Mouse (Mus musculus): ENCODE results near the gene Plekha7. TPM values are rescaled to one million over a fixed set of nuclear protein-coding genes. Genes with fewer than 3 reads are reported as not detected.

The Plekha7 gene
- polyA plus RNA-seq, 1 experiment: 18.4 TPM

DNA sequence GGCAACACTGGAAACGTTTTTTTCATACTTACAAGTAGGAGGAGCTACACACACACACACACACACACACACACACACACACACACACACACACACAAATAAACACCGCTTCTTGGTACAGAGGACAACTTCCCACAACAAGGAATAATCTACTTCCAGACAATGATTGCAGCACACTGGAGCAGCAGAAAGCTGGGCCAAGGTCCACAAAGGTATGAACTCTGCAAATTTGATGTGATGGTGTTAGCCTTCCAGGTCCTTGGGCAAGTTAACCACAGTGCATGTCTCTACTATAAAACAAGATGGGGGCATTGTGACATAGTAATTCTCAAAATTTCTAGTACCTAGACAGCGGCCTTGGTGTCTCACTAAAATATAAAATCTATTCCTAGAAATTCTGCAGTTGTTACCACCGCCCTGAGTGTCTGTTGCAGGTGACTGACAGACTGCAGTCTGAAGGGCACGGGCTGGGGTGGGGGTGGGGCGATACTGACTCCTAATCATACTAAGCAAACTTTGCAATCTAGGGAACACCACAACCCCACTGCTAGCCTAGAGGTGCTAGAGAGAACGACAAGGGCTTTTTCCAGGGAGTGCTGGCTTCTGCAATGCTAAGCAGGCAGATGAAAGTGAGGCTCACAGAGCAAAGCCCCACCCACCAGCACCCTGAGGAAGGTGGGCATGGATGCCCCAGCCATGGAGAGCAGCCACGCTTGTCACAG is 85.7 kb downstream of the Plekha7 start:
- DNase-seq (ENCODE audit: low spot score): no peak

DNA sequence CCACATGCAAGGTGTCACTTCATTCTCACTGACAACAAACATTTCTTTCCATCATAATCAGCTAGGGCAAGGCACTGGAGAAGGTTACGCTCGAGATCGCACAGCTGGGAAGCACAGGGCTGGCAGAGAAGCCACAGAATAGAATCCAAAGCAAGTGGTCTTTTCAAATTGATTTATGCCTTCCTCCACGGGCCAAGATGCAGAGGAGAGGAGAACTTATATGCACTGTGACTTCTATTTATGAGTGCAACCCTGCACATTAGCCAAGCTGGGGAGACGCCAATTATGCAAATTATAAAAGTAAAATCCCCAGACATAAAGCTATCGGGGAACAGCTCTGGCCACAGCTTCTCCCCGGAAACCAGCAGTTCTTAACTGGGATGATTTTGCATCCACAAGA is 86.3 kb downstream of the Plekha7 start:
- DNase-seq (ENCODE audit: low spot score): no peak

DNA sequence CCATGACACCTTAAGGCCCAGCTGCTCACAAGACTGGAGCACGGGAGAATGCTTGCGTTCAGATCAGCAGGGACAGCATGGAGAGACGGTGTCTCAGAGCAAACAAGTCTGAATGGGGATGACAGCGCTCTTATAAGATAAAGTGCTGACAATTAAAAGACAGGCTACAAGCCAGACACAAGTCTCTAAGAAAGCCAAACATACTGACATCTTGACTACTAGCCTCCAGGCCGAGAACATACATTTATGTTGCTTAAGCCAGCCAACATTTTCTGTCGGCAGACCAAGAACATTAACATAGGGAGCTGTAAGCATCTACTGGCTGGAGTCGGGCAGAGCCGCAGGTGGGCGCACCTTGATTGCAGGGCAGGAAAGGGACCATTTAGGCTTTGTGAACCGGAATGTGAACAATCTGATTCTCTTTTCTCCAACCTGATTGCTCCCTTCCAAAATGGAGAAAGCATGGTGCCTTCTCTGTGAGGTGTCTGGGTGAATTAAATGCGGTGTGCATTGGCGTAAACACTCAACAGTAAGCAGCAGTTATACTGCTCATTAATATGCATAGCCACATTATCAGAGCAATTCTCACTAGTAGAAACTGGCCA is 88.0 kb downstream of the Plekha7 start:
- no peak for DNase-seq (ENCODE audit: low spot score)

- DNase-seq (ENCODE audit: low spot score): no peak
These were observed 90.4 kb downstream of the Plekha7 start for GRCm38 (mm10) chr7:116217747-116218146.

DNA sequence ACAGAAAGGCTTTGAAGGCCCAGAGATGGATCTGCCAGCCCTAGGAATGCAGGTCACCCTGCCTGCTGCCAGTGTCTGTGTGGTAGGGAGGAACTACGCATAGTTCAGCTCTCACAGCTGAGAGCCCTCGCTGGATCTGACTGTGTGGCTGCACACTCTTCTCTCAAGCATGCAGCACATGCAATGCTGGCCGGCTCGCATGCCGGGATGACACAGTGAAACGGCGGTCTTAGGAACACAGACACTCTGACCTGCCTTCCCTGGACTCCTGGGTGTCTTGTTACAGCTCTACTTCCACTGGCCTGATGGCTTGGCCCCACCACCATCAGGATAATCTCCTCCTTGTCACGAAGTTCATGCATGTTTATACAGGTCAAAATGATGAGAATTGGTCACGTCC is 96.3 kb downstream of the Plekha7 start:
- DNase-seq (ENCODE audit: low spot score): no peak

DNA sequence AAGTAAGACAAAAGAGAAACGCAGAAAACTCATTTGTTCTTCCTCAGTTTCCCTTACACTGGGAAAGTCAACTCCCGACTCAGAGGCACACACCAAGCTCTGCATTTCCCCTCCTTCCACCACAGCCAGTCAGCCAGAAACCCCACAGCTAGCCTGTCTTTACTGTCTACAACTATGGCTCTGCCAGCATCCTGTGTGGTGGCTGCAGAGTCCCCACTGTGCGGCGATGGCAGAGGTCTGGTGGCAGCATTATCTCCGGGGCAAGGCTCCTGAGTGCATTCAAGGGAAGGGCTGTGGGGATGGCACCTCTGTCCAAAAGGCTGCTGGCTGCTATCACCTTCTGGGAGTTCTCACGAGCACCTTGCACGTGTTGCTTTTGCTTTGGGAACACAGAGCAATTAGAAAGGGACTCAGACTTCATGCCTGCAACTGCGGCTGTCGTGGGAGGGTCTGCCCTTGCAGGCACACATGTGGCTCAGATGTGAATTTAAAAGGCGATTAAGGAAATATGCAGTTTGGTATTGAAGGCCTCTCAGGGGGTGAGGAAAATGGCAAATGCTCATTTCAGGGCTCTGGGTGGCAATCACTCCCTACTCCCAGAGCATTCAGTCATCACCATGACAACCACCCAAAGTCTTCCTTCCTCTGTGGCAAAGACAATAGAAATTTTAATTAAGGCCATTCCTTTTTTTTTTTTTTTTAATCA is 98.1 kb downstream of the Plekha7 start:
- DNase-seq (ENCODE audit: low spot score): no peak

- no peak for DNase-seq (ENCODE audit: low spot score)
These were observed 99.3 kb downstream of the Plekha7 start for GRCm38 (mm10) chr7:116208880-116209279.

GRCm38 (mm10) chr7:116206806-116207571 is 101.2 kb downstream of the Plekha7 start:
- DNase-seq (ENCODE audit: low spot score): no peak

- DNase-seq (ENCODE audit: low spot score): no peak
These were observed 102.7 kb downstream of the Plekha7 start for GRCm38 (mm10) chr7:116205451-116205850.

GRCm38 (mm10) chr7:116202033-116202681 is 106.0 kb downstream of the Plekha7 start:
- DNase-seq (ENCODE audit: low spot score): no peak

- no peak for DNase-seq (ENCODE audit: low spot score)
These were observed 107.2 kb downstream of the Plekha7 start for GRCm38 (mm10) chr7:116200951-116201351.

- DNase-seq (ENCODE audit: low spot score): no peak
These were observed 107.6 kb downstream of the Plekha7 start for GRCm38 (mm10) chr7:116200544-116200943.

DNA sequence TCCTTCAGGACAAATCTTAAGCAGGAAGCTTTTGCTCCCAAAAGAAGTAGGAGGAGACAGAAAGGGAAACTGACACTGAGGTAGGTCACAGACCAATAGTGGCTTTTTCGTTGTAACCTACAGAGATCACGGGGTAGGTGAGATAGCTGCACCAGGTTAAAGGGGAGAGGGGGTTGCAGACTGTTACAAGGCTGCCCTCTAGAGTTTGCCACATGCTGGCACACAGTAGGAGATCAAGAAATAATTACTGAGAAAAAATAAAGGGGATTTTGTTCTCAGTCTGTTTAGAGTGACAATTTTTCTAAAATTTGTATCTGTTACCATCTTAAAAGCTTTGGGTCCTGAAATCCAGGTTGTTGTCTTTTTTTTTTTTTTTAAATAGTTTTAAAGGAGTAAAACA is 109.3 kb downstream of the Plekha7 start:
- no peak for DNase-seq (ENCODE audit: low spot score)

DNA sequence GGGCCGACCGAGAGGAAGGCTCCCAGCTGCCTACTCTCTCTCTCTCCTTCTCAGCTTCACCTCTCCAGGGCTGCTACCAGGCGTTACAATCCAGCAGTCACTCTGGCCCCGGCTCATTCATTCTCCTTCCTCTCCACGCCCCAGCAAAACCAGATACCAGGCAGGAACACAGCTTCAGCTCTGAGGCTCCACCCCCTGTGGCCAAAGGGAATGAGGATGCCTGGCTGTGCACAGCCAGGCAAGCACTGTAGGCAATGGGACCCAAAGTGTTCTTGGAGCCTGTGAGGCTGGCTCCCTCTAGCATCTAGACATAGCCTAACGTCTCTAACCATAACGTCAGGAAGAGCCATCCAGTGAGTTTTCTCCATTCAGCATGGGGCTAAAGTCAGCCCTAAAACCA is 109.8 kb downstream of the Plekha7 start:
- DNase-seq (ENCODE audit: low spot score): no peak

DNA sequence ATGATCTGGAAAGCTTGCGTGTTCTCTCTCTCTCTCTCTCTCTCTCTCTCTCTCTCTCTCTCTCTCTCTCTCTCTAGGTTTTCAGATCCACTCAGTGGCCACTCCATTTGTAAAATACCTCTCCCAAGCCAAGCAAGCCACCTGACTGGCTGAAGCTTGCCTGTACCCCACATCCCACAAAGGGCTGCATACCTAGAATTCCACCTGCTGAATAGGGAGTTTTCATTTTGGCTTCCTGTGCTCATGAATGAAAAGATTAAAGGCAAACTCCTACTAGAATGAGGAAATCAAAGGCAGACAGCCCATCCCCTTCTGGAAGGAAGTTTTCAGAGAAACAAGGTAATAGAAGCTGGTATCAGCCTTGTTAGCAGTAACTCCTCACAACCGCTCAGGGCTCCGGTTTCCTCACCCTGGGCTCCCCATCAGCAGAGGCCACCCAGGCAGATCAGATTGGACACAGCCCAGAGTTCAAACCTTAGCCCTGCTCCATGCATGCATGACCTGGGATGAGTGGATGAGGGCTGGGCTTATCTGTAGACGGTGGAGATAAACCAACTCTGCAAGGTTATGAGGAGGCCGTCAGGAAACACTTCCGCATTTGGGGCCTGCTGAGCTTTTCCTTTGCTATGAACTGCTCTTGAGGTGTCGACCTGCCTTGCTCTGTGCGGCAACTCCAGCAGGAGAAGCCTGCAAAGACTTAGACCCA is 111.0 kb downstream of the Plekha7 start:
- DNase-seq (ENCODE audit: low spot score): no peak

- no peak for DNase-seq (ENCODE audit: low spot score)
These were observed 113.2 kb downstream of the Plekha7 start for GRCm38 (mm10) chr7:116194996-116195395.

DNA sequence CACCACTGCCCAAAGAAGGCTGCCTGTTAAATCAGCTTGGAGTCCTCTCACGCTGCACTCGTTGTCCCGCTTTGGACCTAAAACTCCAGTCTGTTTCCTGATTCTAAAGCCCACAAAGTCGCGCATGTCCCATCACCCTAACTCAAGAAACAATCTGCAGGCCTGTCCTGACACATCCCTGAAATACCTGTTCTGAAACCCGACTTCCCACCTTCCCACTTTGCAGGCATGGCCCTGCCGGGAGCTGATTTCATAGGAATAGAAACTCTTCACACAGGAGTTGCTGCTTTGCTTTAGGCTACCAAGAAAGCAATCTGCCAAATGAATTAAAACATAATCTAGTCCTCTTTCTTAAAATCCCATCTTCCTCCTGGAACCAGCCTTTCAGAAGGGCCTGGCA is 115.2 kb downstream of the Plekha7 start:
- DNase-seq (ENCODE audit: low spot score): no peak

DNA sequence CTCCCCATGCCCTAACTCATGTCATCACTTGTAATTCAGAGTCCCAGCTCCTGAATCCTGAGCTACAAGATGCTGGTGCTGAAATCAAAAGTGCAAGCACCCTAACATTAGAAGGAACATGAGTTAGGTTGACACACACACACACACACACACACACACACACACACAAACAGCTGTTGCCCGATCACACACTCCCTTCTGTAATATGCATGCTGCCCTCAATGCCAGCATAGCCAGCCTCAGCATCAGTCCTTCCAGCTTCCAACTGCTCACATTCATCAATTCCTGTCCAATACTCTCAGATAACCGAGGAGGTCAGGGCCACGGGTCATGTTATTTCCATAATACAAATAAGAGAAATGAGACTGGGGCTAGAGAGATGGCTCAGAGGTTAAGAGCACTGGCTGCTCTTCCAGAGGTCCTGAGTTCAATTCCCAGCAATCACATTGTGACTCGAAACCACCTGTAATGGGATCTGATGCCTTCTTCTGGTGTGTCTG is 116.0 kb downstream of the Plekha7 start:
- DNase-seq (ENCODE audit: low spot score): no peak

GRCm38 (mm10) chr7:116191138-116191537 is 117.0 kb downstream of the Plekha7 start:
- DNase-seq (ENCODE audit: low spot score): no peak

DNA sequence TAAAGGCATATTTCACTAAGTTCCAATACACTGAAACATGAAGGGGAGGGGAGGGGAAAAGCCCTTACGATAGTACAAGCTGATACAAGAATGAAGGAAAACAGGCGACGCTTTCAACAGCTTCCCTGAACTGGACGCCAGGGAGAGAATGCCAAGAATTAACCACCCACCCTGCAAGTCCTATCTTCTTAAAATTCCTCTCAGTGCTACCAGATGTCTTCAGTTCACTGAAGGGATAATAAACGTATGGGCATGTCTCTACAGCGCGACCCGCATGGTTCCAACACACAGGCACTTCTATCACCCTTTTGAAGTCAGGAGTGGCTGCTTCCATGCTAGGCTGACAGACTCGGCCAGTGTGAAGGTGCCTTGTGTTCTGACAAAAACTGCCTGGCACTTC is 118.5 kb downstream of the Plekha7 start:
- DNase-seq (ENCODE audit: low spot score): no peak

- no peak for DNase-seq (ENCODE audit: low spot score)
These were observed 119.8 kb downstream of the Plekha7 start for GRCm38 (mm10) chr7:116188391-116188790.
